Mouse (Mus musculus): ENCODE data around the gene Hnrnpa2b1.
A peak's percentile ranks its signal among the peaks of the same experiment; 100 is the strongest.
"Not testable (repeated sequence)": the region's sequence is repeated elsewhere in the genome, so short reads cannot be mapped to it uniquely, and the experiment has no call there.

Gene Hnrnpa2b1

GRCm38 (mm10) chr6:51469715-51470310 is at the start of gene Hnrnpa2b1:
Gene Hnrnpa2b1 (minus strand): TSS chr6:51469894.
- DNase-seq, result peak; percentile 97

- no peak for DNase-seq
Observed at GRCm38 (mm10) chr6:51514860-51515259, 45.2 kb upstream of the Hnrnpa2b1 start.

GRCm38 (mm10) chr6:51513745-51514144 is 44.1 kb upstream of the Hnrnpa2b1 start:
- no peak for DNase-seq

DNA sequence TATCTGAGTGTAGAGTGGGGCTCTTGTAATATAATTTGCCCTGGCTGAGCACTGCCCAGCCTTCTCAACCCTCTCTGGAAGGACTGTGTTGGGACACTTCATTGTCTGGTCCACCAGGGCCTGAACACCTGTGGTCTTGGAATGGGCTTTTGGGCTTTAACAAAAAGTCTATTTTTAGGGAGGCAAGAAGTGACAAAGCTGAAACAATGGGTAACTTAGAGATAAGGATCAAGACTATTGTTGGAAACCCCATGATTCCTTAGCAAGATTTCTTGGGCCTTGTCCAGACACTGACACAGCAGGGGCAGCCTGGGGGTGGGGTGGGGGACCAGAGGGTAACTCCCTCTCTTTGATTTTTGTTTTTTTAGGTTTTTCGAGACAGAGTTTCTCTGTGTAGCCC is 41.3 kb upstream of the Hnrnpa2b1 start:
- no peak for DNase-seq

GRCm38 (mm10) chr6:51510094-51510493 is 40.4 kb upstream of the Hnrnpa2b1 start:
- peak; percentile 17 for DNase-seq

GRCm38 (mm10) chr6:51508750-51509648 is 39.3 kb upstream of the Hnrnpa2b1 start:
- peak; percentile 80 for DNase-seq

DNA sequence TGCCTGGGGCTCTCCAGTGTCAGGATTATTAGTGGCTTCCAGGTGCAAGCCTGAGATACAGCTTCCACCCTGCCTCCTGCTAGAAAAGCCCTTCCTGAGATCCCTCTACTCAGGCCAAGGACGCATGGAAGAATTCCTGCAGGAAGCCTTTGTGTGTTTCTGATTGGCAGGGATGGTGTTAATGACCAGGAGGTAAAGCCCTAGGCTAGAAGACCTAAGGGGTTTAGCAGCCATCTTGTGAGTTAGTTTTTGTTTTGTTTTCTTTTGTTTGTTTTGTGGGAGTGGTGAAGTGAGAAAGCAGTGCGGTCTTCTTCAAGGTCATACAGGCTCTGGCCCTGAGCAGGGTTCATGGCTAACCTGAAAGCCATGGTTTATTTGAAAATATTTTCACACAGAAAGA is 37.9 kb upstream of the Hnrnpa2b1 start:
- no peak for DNase-seq

DNA sequence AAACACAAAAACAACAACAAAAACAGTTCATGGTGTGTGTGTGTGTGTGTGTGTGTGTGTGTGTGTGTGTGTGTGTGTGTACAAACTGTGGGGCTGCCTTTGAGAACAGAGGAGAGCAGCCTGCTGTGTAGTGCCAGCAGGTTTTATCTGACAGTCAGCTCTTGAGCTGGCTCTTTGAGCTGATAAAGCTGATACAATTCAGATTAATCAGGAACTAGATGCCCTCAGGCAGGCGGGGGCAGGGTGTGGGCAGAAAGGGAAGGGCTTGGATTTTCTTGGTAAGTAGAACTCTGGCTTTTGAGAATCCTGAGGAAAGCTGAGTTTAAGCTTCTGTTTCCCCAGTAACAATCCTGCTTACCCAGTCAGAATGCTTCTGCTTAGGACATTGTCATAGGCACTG is 36.0 kb upstream of the Hnrnpa2b1 start:
- DNase-seq, result no peak

DNA sequence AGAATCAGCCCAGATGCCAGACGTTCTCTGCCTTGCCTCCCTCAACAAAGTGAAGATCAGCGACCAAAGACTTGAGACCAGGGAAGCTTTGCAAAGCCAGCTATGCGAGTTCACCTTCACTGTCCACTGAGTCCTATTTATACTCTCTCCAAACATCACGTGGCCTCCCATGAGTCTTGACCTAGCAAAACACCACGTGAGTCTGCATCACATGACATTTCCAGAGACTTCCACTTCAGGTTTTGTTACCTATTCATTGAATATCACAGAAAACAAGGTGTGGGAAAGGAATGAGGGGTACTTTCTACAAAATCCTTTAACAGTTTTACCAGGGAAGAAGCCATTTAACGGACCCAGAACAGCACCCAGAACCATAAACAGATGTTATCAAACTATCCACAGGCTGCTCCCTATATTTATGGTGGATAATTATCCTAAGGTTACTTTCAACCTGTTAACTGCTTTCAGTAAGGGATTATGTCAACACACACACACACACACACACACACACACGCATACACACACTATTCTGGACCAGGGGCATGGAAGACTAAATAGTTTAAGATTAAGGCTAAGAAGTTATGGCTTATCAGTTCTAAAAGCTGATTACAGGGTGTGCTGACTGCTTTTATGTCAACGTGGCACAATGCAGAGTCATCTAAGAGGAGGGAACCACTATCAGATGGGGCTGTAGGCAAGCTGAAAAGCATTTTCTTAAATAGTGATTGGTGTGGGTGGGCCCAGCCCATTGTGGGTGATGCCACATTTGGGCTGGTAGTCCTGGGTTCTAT is 27.8 kb upstream of the Hnrnpa2b1 start:
- no peak for DNase-seq

DNA sequence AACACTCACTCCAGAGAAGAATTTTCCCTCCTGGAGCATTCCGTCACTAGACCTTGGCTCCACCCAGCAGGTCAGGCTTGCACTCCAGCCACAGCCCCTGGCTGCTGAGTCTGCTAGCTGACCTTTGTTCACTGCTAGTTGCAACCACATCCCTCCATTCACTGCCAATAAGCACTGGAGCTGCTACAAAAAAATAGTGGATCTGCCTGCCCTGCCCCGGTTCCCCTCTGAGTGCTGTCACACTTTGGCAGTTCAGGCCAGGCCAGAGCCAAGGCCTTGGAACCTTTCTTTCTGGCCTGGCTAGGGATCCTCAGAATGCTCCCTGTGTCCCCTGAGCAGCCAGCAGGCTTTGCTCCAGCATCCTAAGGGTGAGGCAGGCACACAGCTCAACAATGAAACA is 20.1 kb upstream of the Hnrnpa2b1 start:
- DNase-seq, result no peak

DNA sequence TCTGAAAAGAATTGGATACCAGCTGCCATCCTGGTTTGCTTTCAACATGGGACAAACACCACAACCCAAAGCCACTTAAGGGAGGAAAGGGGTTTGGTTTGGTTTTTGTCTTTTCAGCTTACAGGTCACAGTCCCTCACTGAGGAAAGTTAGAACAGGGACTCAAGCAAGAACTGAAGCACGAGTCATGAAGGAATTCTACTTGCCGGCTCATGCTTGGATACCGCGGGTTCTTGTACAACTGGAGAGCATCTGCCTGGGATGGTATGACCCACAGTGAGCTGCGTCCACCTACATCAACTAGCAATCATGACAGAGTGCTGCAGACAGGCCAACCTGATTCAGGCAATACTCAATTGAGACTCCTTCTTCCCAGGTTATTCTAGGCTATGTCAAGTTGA is 17.0 kb upstream of the Hnrnpa2b1 start:
- no peak for DNase-seq

- DNase-seq, result no peak
Observed at GRCm38 (mm10) chr6:51486076-51486710, 16.5 kb upstream of the Hnrnpa2b1 start.

- no peak for DNase-seq
Observed at GRCm38 (mm10) chr6:51485646-51486045, 16.0 kb upstream of the Hnrnpa2b1 start.

DNA sequence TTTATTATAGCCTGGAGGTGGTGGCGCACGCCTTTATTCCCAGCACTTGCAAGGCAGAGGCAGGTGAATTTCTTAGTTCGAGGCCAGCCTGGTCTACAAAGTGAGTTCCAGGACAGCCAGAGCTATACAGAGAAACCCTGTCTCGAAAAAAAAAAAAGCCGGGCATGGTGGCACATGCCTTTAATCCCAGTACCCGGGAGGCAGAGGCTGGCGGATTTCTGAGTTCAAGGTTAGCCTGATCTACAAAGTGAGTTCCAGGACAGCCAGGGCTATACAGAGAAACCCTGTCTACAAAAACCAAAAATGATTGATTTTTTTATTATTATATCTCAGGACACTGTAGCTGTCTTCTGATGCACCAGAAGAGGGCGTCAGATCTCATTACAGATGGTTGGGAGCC is 14.9 kb upstream of the Hnrnpa2b1 start:
- DNase-seq, result not testable (repeated sequence)

GRCm38 (mm10) chr6:51483861-51484260 is 14.2 kb upstream of the Hnrnpa2b1 start:
- no peak for DNase-seq

GRCm38 (mm10) chr6:51481548-51481947 is 11.9 kb upstream of the Hnrnpa2b1 start:
- no peak for DNase-seq

- no peak for DNase-seq
Observed at GRCm38 (mm10) chr6:51479136-51479731, 9.5 kb upstream of the Hnrnpa2b1 start.

- no peak for DNase-seq
Observed at GRCm38 (mm10) chr6:51472213-51472612, 2.5 kb upstream of the Hnrnpa2b1 start.

GRCm38 (mm10) chr6:51471782-51472181 is 2.1 kb upstream of the Hnrnpa2b1 start:
- DNase-seq, result no peak

- DNase-seq, result no peak
Observed at GRCm38 (mm10) chr6:51471179-51471505, 1.4 kb upstream of the Hnrnpa2b1 start.

- peak; percentile 85 for DNase-seq
Observed at GRCm38 (mm10) chr6:51470311-51471178, 851 bp upstream of the Hnrnpa2b1 start, which contains the start of gene Cbx3. Gene Cbx3 (plus strand): TSS chr6:51470360.
